In the genomic region with DNA sequence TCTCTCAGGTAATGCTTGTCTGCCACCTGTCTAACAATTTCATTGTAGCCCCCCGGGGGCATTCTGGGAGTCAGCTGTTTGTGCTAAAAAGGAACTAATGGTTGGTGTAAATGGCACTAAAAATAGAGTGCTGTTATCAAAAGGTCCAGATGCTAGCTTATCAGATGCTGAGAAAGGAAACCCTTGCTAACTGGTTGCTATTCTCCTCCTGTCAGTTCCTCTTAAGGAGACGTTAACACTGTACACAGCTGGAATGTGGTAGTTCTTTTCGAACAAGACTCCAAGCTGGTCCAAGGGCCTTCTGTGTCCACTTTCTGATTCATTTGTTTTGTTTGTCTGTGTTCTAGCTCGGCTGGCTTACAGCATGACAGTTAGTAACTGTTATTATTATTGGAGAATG, we compare ENCODE assay signal across 25 mouse cellular contexts.
DNase-seq lines count a peak whose midpoint lies in the region; ATAC-seq and TF ChIP-seq lines count a peak whose summit lies in the region.
"Had no signal": no experiment of that assay in that cellular context is flagged by ENCODE, and none has a peak within 500 bp of the region (broad histone marks: within the 10 kb centered on the region; RNA-seq: fewer than 3 reads in every experiment).

No protein-coding gene starts in this region.

- H3K4me2 ChIP-seq in hindbrain, postnatal 0 days (ENCODE audit: low read depth, low read length), result no peak overlapping the region
- no peak overlapping the region for H3K4me2 ChIP-seq in hindbrain, embryonic 13.5 days
- no peak overlapping the region for H3K4me2 ChIP-seq in stomach, postnatal 0 days (replicated peaks; ENCODE audit: low read depth)
- H3K4me2 ChIP-seq: embryonic facial prominence, embryonic 12.5 days; heart, embryonic 11.5 days; heart, embryonic 15.5 days; hindbrain, embryonic 15.5 days had no signal

- H3K9me3 ChIP-seq in hindbrain, postnatal 0 days (ENCODE audit: low read length), result no peaks in the 10 kb centered on the region
- no peaks in the 10 kb centered on the region for H3K9me3 ChIP-seq in hindbrain, embryonic 13.5 days
- H3K9me3 ChIP-seq in stomach, postnatal 0 days (ENCODE audit: control insufficient read depth, low read length), result no peaks in the 10 kb centered on the region
- H3K9me3 ChIP-seq: embryonic facial prominence, embryonic 12.5 days; heart, embryonic 15.5 days; hindbrain, embryonic 10.5 days; hindbrain, embryonic 15.5 days had no signal

- no peak overlapping the region for H3K27ac ChIP-seq in hindbrain, postnatal 0 days
- H3K27ac ChIP-seq in hindbrain, embryonic 13.5 days, result no peak overlapping the region
- no peak overlapping the region for H3K27ac ChIP-seq in stomach, postnatal 0 days (replicated peaks)
- H3K27ac ChIP-seq in thymus, adult 2 months (ENCODE audit: control insufficient read depth, insufficient read depth, low read length), result no peak overlapping the region
- H3K27ac ChIP-seq: embryonic facial prominence, embryonic 12.5 days; gastrocnemius, adult 2 months; heart, embryonic 15.5 days; hindbrain, embryonic 10.5 days; hindbrain, embryonic 15.5 days had no signal

- H3K9ac ChIP-seq in hindbrain, postnatal 0 days (replicated peaks; ENCODE audit: low read length), result no peak overlapping the region
- no peak overlapping the region for H3K9ac ChIP-seq in hindbrain, embryonic 13.5 days
- no peak overlapping the region for H3K9ac ChIP-seq in stomach, postnatal 0 days (ENCODE audit: low read length)
- H3K9ac ChIP-seq: embryonic facial prominence, embryonic 12.5 days; forebrain, postnatal 0 days; heart, embryonic 15.5 days; hindbrain, embryonic 15.5 days had no signal

- H3K27me3 ChIP-seq in hindbrain, postnatal 0 days (ENCODE audit: insufficient read depth, low read length), result no peaks in the 10 kb centered on the region
- no peaks in the 10 kb centered on the region for H3K27me3 ChIP-seq in hindbrain, embryonic 13.5 days
- H3K27me3 ChIP-seq in stomach, postnatal 0 days (ENCODE audit: control insufficient read depth, insufficient read depth, low read length), result no peaks in the 10 kb centered on the region
- no peaks in the 10 kb centered on the region for H3K27me3 ChIP-seq in thymus, adult 2 months (ENCODE audit: control insufficient read depth, insufficient read depth, low read length)
- H3K27me3 ChIP-seq: embryonic facial prominence, embryonic 12.5 days; heart, embryonic 15.5 days; hindbrain, embryonic 15.5 days had no signal

- DNase-seq in hindbrain, postnatal 0 days (ENCODE audit: low spot score), result peak; percentile 6
- peak; percentile 6 for DNase-seq in brain, embryonic 14.5 days (ENCODE audit: low read depth)
- peak; percentile 3 for DNase-seq in forelimb bud, embryonic 11.5 days (ENCODE audit: low read depth, low spot score)
- peak; percentile 25 for DNase-seq in retina, embryonic 14.5 days (ENCODE audit: low spot score)
- DNase-seq in stomach, postnatal 0 days (ENCODE audit: low spot score), result no peak
- no peak for DNase-seq in gastrocnemius, postnatal 25 days
- no peak for DNase-seq in thymus, adult 2 months
- DNase-seq: adrenal gland, postnatal 14 days; B cell, adult 2 months; cerebellum, adult 8-10 months; forebrain, postnatal 0 days; gastrocnemius, adult 2 months; gastrocnemius, postnatal 36 days; heart, adult 18-20 months; heart, postnatal 14 days had no signal

- no peaks in the 10 kb centered on the region for H3K36me3 ChIP-seq in hindbrain, postnatal 0 days (ENCODE audit: insufficient read depth, low read length)
- H3K36me3 ChIP-seq in hindbrain, embryonic 13.5 days, result no peaks in the 10 kb centered on the region
- H3K36me3 ChIP-seq in stomach, postnatal 0 days (ENCODE audit: control insufficient read depth, insufficient read depth, low read length), result no peaks in the 10 kb centered on the region
- H3K36me3 ChIP-seq in thymus, adult 2 months (ENCODE audit: control insufficient read depth, insufficient read depth, low read length), result no peaks in the 10 kb centered on the region
- H3K36me3 ChIP-seq: embryonic facial prominence, embryonic 12.5 days; heart, embryonic 15.5 days; hindbrain, embryonic 10.5 days; hindbrain, embryonic 15.5 days had no signal

- no peaks in the 10 kb centered on the region for H3K4me1 ChIP-seq in hindbrain, postnatal 0 days (ENCODE audit: insufficient read depth, low read length)
- no peaks in the 10 kb centered on the region for H3K4me1 ChIP-seq in hindbrain, embryonic 13.5 days (replicated peaks)
- no peaks in the 10 kb centered on the region for H3K4me1 ChIP-seq in stomach, postnatal 0 days (replicated peaks; ENCODE audit: control insufficient read depth, insufficient read depth)
- no peaks in the 10 kb centered on the region for H3K4me1 ChIP-seq in thymus, adult 2 months (replicated peaks; ENCODE audit: control insufficient read depth, insufficient read depth, low read length)
- H3K4me1 ChIP-seq: embryonic facial prominence, embryonic 12.5 days; hindbrain, embryonic 10.5 days; hindbrain, embryonic 15.5 days had no signal

- no peak overlapping the region for H3K4me3 ChIP-seq in hindbrain, postnatal 0 days (ENCODE audit: low read length)
- H3K4me3 ChIP-seq in hindbrain, embryonic 13.5 days, result no peak overlapping the region
- H3K4me3 ChIP-seq in stomach, postnatal 0 days (ENCODE audit: low read depth, low read length), result no peak overlapping the region
- H3K4me3 ChIP-seq in thymus, adult 2 months (ENCODE audit: control insufficient read depth, insufficient read depth, low read length), result no peak overlapping the region
- H3K4me3 ChIP-seq: embryonic facial prominence, embryonic 12.5 days; gastrocnemius, adult 2 months; heart, embryonic 15.5 days; hindbrain, embryonic 10.5 days; hindbrain, embryonic 15.5 days had no signal

- no peak for TF ChIP-seq EP300 in stomach, postnatal 0 days (optimal IDR thresholded peaks at IDR 0.05)

- ATAC-seq in hindbrain, postnatal 0 days, result no peak
- no peak for ATAC-seq in hindbrain, embryonic 13.5 days (ENCODE audit: low FRiP score)
- ATAC-seq in stomach, postnatal 0 days (ENCODE audit: low FRiP score, low TSS enrichment), result no peak
- ATAC-seq: activated CD4-positive, CD25-positive, alpha-beta regulatory T cell, adult 4 months; forebrain, postnatal 0 days; inflammation-experienced regulatory T-cells, adult 6 months; intestine, postnatal 0 days; Patski had no signal

- TF ChIP-seq CTCF in hindbrain, postnatal 0 days (IDR thresholded peaks at IDR 0.05; ENCODE audit: low read depth), result no peak
- no peak for TF ChIP-seq CTCF in brain, embryonic 14.5 days (IDR thresholded peaks at IDR 0.05; ENCODE audit: borderline replicate concordance, extremely low read depth, insufficient read depth, insufficient read length)
- TF ChIP-seq CTCF in stomach, postnatal 0 days (IDR thresholded peaks at IDR 0.05; ENCODE audit: low read depth), result no peak
- TF ChIP-seq CTCF in thymus, adult 2 months (IDR thresholded peaks at IDR 0.05; ENCODE audit: borderline replicate concordance, control insufficient read depth, extremely low read depth, insufficient read depth, low read length, poor library complexity), result no peak

- TF ChIP-seq POLR2A in brain, embryonic 14.5 days (IDR thresholded peaks at IDR 0.05; ENCODE audit: borderline replicate concordance, extremely low read depth, insufficient read depth, insufficient read length, poor library complexity, severe bottlenecking), result no peak
- no peak for TF ChIP-seq POLR2A in thymus, adult 2 months (IDR thresholded peaks at IDR 0.05; ENCODE audit: control insufficient read depth, extremely low read depth, insufficient read depth, low read length, poor library complexity)

- 63% methylated on average over 4 of the region's 4 CpGs for WGBS in hindbrain, postnatal 0 days
- WGBS in hindbrain, embryonic 13.5 days, result 72% methylated on average over 4 of the region's 4 CpGs
- 50% methylated on average over 4 of the region's 4 CpGs for WGBS in stomach, postnatal 0 days
- 2% methylated on average over 4 of the region's 4 CpGs for WGBS in thymus, adult 2 months

Comparison
In these comparisons a context has a peak if more than half of its experiments do, and no peak if none do; other contexts are left out.
1. DNase-seq: peak in hindbrain, postnatal 0 days (single experiment), brain, embryonic 14.5 days (single experiment), forelimb bud, embryonic 11.5 days (single experiment) and retina, embryonic 14.5 days (single experiment); none in stomach, postnatal 0 days (single experiment), gastrocnemius, postnatal 25 days (single experiment) and thymus, adult 2 months (single experiment).